Mouse (Mus musculus): ENCODE results near the gene Hbq1a.
"Not testable (repeated sequence)": the region's sequence is repeated elsewhere in the genome, so short reads cannot be mapped to it uniquely, and the experiment has no call there.

The Hbq1a gene

GRCm38 (mm10) chr11:32283091-32283777 lies 16.6 kb upstream of the Hbq1a start, which contains the start of gene Hba-a1:
Hba-a1 (plus strand) TSS chr11:32283511.
- ATAC-seq (ENCODE audit: insufficient number of reproducible peaks, low FRiP score, low TSS enrichment) = not testable (repeated sequence)

GRCm38 (mm10) chr11:32284582-32284981 lies 15.3 kb upstream of the Hbq1a start:
- not testable (repeated sequence) for ATAC-seq (ENCODE audit: insufficient number of reproducible peaks, low FRiP score, low TSS enrichment)

GRCm38 (mm10) chr11:32285031-32285775 lies 14.7 kb upstream of the Hbq1a start:
- no peak for ATAC-seq (ENCODE audit: insufficient number of reproducible peaks, low FRiP score, low TSS enrichment)

GRCm38 (mm10) chr11:32285887-32286286 lies 14.0 kb upstream of the Hbq1a start:
- not testable (repeated sequence) for ATAC-seq (ENCODE audit: insufficient number of reproducible peaks, low FRiP score, low TSS enrichment)

GRCm38 (mm10) chr11:32286695-32287492 lies 13.0 kb upstream of the Hbq1a start, which contains the start of gene Hbq1b:
Hbq1b (plus strand) TSS chr11:32286965.
- peak; percentile 82 for ATAC-seq (ENCODE audit: insufficient number of reproducible peaks, low FRiP score, low TSS enrichment)

GRCm38 (mm10) chr11:32287493-32287825 lies 12.4 kb upstream of the Hbq1a start:
- ATAC-seq (ENCODE audit: insufficient number of reproducible peaks, low FRiP score, low TSS enrichment) = no peak

- not testable (repeated sequence) for ATAC-seq (ENCODE audit: insufficient number of reproducible peaks, low FRiP score, low TSS enrichment)
These were observed 7.0 kb upstream of the Hbq1a start for GRCm38 (mm10) chr11:32292819-32293218.

GRCm38 (mm10) chr11:32293479-32293878 lies 6.4 kb upstream of the Hbq1a start:
- ATAC-seq (ENCODE audit: insufficient number of reproducible peaks, low FRiP score, low TSS enrichment) = not testable (repeated sequence)

GRCm38 (mm10) chr11:32296203-32296602 lies 3.7 kb upstream of the Hbq1a start, which contains the start of gene Hba-a2:
Hba-a2 (plus strand) TSS chr11:32296489.
- ATAC-seq (ENCODE audit: insufficient number of reproducible peaks, low FRiP score, low TSS enrichment) = not testable (repeated sequence)

GRCm38 (mm10) chr11:32297417-32297816 lies 2.5 kb upstream of the Hbq1a start:
- ATAC-seq (ENCODE audit: insufficient number of reproducible peaks, low FRiP score, low TSS enrichment) = not testable (repeated sequence)

- ATAC-seq (ENCODE audit: insufficient number of reproducible peaks, low FRiP score, low TSS enrichment) = no peak
These were observed 1.9 kb upstream of the Hbq1a start for GRCm38 (mm10) chr11:32297866-32298531.

- ATAC-seq (ENCODE audit: insufficient number of reproducible peaks, low FRiP score, low TSS enrichment) = no peak
These were observed 1.3 kb upstream of the Hbq1a start for GRCm38 (mm10) chr11:32298532-32298918.

- 0 out of 2 replicates have a peak, but pooled peaks have one; percentile 2 for ATAC-seq (ENCODE audit: insufficient number of reproducible peaks, low FRiP score, low TSS enrichment)
These were observed 704 bp downstream of the Hbq1a start for GRCm38 (mm10) chr11:32300279-32301267.

GRCm38 (mm10) chr11:32301506-32301905 lies 1.6 kb downstream of the Hbq1a start:
- ATAC-seq (ENCODE audit: insufficient number of reproducible peaks, low FRiP score, low TSS enrichment) = no peak

GRCm38 (mm10) chr11:32302824-32303419 lies 3.1 kb downstream of the Hbq1a start:
- ATAC-seq (ENCODE audit: insufficient number of reproducible peaks, low FRiP score, low TSS enrichment) = no peak

GRCm38 (mm10) chr11:32303455-32303854 lies 3.6 kb downstream of the Hbq1a start:
- ATAC-seq (ENCODE audit: insufficient number of reproducible peaks, low FRiP score, low TSS enrichment) = no peak

- no peak for ATAC-seq (ENCODE audit: insufficient number of reproducible peaks, low FRiP score, low TSS enrichment)
These were observed 7.1 kb downstream of the Hbq1a start for GRCm38 (mm10) chr11:32307006-32307405.

- no peak for ATAC-seq (ENCODE audit: insufficient number of reproducible peaks, low FRiP score, low TSS enrichment)
These were observed 9.6 kb downstream of the Hbq1a start for GRCm38 (mm10) chr11:32309446-32309845.

GRCm38 (mm10) chr11:32309928-32310327 lies 10.1 kb downstream of the Hbq1a start:
- ATAC-seq (ENCODE audit: insufficient number of reproducible peaks, low FRiP score, low TSS enrichment) = no peak
